Mouse (Mus musculus) midbrain, postnatal 0 days (tissue): Measurements from ENCODE around the gene Tjp3. TPM values are rescaled to one million over a fixed set of nuclear protein-coding genes. Genes with fewer than 3 reads are reported as not detected.
A peak's percentile ranks its signal among the peaks of the same experiment; 100 is the strongest.

ENCODE experiments used
- ATAC-seq: fragments of 200-750 bp; cut with Nextera tagmentation; 2 replicates; pipeline ENCODE4 v1.8.0; 2017; ENCODE audit warnings: moderate number of reproducible peaks, mild to moderate bottlenecking, moderate TSS enrichment, moderate library complexity; ENCODE audit not compliant: low FRiP score
- DNase-seq: peaks from one replicate; pipeline ENCODE4 v3.0.0-alpha.2; 2015; ENCODE audit warnings: low spot score
- H3K27ac ChIP-seq: fragments of 300-500 bp; sonication (generic); 2 replicates; pipeline ENCODE4 v1.5.1; 2014; ENCODE audit warnings: low read depth, mild to moderate bottlenecking, low read length, mixed read lengths
- H3K27me3 ChIP-seq: fragments of 300-500 bp; sonication (generic); 2 replicates; pipeline ENCODE4 v1.6.1; 2014; ENCODE audit warnings: low read length, control low read depth, mixed read lengths; ENCODE audit not compliant: insufficient read depth
- H3K36me3 ChIP-seq: fragments of 300-500 bp; sonication (generic); 2 replicates; pipeline ENCODE4 v1.6.1; 2014; ENCODE audit warnings: low read length, control low read depth, mixed read lengths; ENCODE audit not compliant: insufficient read depth
- H3K4me1 ChIP-seq: fragments of 300-500 bp; sonication (generic); 2 replicates; pipeline ENCODE4 v1.6.1; 2014; ENCODE audit warnings: mild to moderate bottlenecking, control low read depth, antibody characterized with exemption, low read length, mixed read lengths; ENCODE audit not compliant: insufficient read depth
- H3K4me2 ChIP-seq: fragments of 300-500 bp; sonication (generic); 2 replicates; pipeline ENCODE4 v1.6.1; 2014; ENCODE audit warnings: low read depth, mild to moderate bottlenecking, low read length, mixed read lengths; ENCODE audit not compliant: poor library complexity, severe bottlenecking
- H3K4me3 ChIP-seq: fragments of 300-500 bp; sonication (generic); 2 replicates; pipeline ENCODE4 v1.5.1; 2014; ENCODE audit warnings: low read depth, mild to moderate bottlenecking, low read length, moderate library complexity
- H3K9ac ChIP-seq: fragments of 300-500 bp; sonication (generic); replicated peaks from 2 replicates; pipeline ENCODE4 v1.6.1; 2014; ENCODE audit warnings: mild to moderate bottlenecking, low read length, moderate library complexity, mixed read lengths; ENCODE audit not compliant: poor library complexity, severe bottlenecking
- H3K9me3 ChIP-seq: fragments of 300-500 bp; sonication (generic); 2 replicates; pipeline ENCODE4 v1.6.1; 2016; ENCODE audit warnings: low read length, control low read depth
- CTCF ChIP-seq: IDR thresholded peaks from 2 replicates; pipeline ENCODE4 v1.5.1; 2016; ENCODE audit warnings: antibody characterized with exemption, mild to moderate bottlenecking
- WGBS: fragments of 180-500 bp; shearing (Covaris S2); extraction: QIAGEN DNeasy Blood & Tissue Kit; methylation state at CpG from one replicate; pipeline ENCODE4 v1.1.7; 2014; 5-methylcytosine and 5-hydroxymethylcytosine counted together
- polyA plus RNA-seq: library from polyadenylated mRNA; unstranded; fragments of >200 nt; fragmentation: Nextera tagmentation; extraction: Ambion mirVana; gene quantifications from 2 replicates; pipeline ENCODE4 v1.2.1, GENCODE M21; 2015
- total RNA-seq: library from RNA; depleted of rRNA; stranded (reverse); fragments of >200 nt; gene quantifications from 2 replicates; pipeline ENCODE4 v1.2.3, GENCODE M21; 2014

Gene Tjp3
- total and polyA plus RNA-seq, 2 experiments from 2014 or later = 6.3 to 9.2 TPM

DNA sequence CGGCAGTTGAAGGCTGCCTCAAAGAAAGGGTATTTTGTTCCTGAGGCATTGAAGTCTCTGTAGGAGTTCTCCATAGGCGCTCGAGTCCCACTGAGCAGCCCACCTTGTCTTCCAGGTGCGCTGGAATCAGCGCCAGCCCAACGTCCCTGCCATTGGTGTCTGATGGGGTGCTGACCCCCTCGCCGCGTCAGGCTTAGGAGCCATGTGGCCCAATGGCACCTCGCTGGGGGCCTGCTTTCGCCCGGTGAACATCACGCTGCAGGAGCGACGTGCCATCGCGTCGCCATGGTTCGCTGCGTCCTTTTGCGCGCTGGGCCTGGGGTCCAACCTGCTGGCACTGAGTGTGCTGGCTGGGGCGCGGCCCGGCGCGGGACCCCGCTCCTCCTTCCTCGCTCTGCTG, 40.9 kb upstream of the Tjp3 start:
- Histone ChIP-seq H3K4me1 (no peaks in the 10 kb centered on the region), H3K27me3 (peaks cover 11% of the 10 kb centered on the region), H3K9me3 (no peaks in the 10 kb centered on the region), H3K9ac (no peak overlapping the region), H3K4me2 (no peak overlapping the region), H3K36me3 (peaks cover 4% of the 10 kb centered on the region; the same call in 1 of the 2 replicates), H3K27ac (no peak overlapping the region), H3K4me3 (no peak overlapping the region)
- TF ChIP-seq CTCF = no peak
- 11% methylated on average over 29 of the region's 29 CpGs for WGBS
- ATAC-seq = no peak
- no peak for DNase-seq

DNA sequence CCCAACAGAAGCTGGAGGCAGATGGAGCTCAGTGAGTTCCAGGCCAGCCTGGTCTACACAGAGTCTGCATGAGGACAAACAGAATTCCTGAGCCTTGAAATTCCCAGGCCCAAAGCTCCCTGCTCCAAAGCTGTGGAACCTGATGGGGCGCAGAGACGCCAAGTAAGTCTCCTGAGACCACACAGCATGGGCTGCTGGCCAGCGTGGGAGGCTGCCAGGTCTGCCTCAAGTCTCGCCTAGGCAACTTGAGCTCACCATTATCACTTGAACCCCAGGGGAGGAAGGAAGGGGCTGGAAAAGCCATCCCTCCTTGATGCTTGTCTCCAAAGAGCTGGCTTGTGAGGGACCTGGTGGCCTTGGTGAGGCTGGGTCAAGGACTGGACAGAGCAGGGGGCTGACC, 38.6 kb upstream of the Tjp3 start:
- H3K4me2 ChIP-seq = no peak overlapping the region
- ATAC-seq (no peak), DNase-seq (no peak)
- no peaks in the 10 kb centered on the region for H3K9me3 ChIP-seq
- no peaks in the 10 kb centered on the region for H3K4me1 ChIP-seq
- H3K36me3 ChIP-seq = peaks cover 27% of the 10 kb centered on the region
- H3K4me3 ChIP-seq = no peak overlapping the region
- TF ChIP-seq CTCF = no peak
- 0 out of 2 replicates have a peak overlapping the region, but pooled peaks have one; percentile 8 for H3K9ac ChIP-seq
- WGBS = 59% methylated on average over 4 of the region's 4 CpGs
- no peak overlapping the region for H3K27ac ChIP-seq
- peaks cover 11% of the 10 kb centered on the region for H3K27me3 ChIP-seq

DNA sequence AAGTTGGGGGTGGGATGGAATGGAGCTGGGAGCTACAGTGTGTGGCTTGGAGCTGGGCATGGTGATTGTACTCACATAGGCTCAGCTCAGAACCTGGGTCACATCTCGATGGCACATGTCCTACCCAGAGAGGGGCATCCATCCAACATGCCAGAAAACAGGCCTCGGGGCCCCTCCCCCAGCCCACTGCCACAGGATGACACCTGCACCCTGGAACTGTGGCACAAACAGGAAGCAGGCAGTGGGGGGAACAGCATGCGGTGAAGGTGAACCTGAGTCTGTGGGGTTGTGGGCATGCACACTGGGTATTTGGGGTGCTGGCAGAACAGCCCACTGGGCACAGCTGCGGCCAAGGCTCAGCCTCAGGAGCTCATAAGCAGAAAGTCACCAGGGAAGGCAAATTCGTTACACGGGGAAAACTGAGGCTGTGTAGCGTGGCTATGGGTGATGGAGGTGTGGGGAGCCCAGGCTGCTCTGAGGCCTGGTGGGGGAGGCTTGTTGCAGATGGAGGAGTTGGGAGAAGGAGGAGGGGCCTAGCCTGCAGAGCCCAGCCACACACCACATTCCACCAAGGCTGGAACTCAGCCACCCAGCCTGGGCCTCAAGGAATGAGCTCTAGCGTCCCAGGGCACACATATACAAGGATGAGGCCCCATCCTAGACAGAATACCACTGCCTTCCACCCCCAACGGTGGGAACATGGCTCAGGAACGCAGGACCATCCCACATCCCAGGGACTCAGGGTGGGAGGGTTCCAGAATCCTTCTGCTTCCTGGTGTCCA, 38.0 kb upstream of the Tjp3 start:
- Histone ChIP-seq H3K4me3 (no peak overlapping the region), H3K4me2 (no peak overlapping the region), H3K4me1 (no peaks in the 10 kb centered on the region), H3K27me3 (peaks cover 11% of the 10 kb centered on the region), H3K27ac (no peak overlapping the region), H3K9me3 (no peaks in the 10 kb centered on the region), H3K36me3 (peaks cover 33% of the 10 kb centered on the region), H3K9ac (no peak overlapping the region)
- 74% methylated on average over 10 of the region's 10 CpGs for WGBS
- no peak for DNase-seq
- ATAC-seq = no peak
- TF ChIP-seq CTCF = no peak

DNA sequence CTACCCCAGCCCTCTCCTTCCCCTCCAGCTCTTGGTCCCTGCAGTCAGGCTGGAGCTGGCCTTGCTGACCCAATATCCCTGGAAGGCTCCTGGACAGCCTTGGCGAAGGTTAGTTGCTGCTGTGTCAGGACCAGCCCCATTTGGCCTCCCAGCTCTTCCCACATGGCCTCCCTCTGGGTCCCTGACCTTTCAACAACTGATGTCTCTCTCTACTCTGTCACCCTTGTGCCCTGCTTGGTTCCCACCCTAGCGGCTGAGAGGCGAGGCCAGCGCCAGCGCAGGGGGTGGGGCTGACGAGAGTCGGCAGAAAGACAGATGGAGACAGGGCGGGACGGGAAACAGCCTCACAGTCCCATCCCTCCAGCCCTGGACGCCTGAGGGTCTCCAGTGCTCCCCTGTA, 37.0 kb upstream of the Tjp3 start, which contains the start of gene Tbxa2r:
Gene Tbxa2r (plus strand): TSS at position 346 of the 400 bp plus-strand sequence.
- no peak within 1 kb of the TSS for H3K4me2 ChIP-seq
- no peak for DNase-seq
- H3K9me3 ChIP-seq = no peaks in the 10 kb centered on the region
- no peak for ATAC-seq
- TF ChIP-seq CTCF = no peak
- H3K36me3 ChIP-seq = peaks cover 43% of the 10 kb centered on the region
- H3K4me1 ChIP-seq = no peaks in the 10 kb centered on the region
- H3K9ac ChIP-seq = no peak within 1 kb of the TSS
- 14% methylated on average over 10 of the region's 10 CpGs for WGBS
- peaks cover 11% of the 10 kb centered on the region for H3K27me3 ChIP-seq
- H3K27ac ChIP-seq = no peak within 1 kb of the TSS
- no peak within 1 kb of the TSS for H3K4me3 ChIP-seq

DNA sequence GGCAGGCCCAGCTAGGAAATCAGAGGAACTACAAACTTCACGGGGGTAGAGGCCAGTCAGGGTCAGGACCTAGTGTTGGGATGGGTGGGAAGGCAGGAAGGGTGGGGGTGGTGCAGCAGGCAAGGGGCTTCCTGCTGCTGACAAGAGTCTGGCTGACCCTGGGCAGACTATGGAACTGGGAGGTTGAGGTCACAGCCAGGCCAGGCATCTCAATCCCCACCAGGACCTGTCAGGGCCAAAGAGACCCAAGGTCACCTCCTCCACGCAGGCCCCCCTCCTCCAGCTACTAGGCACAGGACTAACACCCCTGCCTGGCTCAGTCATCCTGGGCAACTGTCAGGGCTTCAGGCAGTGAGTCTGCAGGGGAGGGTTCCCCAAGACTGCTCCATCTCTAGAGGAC, 36.6 kb upstream of the Tjp3 start:
- no peak overlapping the region for H3K4me3 ChIP-seq
- DNase-seq (no peak), ATAC-seq (no peak)
- H3K27ac ChIP-seq = no peak overlapping the region
- H3K36me3 ChIP-seq = peaks cover 47% of the 10 kb centered on the region
- H3K4me2 ChIP-seq = no peak overlapping the region
- peaks cover 8% of the 10 kb centered on the region for H3K27me3 ChIP-seq
- no peak for TF ChIP-seq CTCF
- H3K4me1 ChIP-seq = no peaks in the 10 kb centered on the region
- H3K9ac ChIP-seq = no peak overlapping the region
- no peaks in the 10 kb centered on the region for H3K9me3 ChIP-seq
- 63% methylated on average over 2 of the region's 2 CpGs for WGBS

DNA sequence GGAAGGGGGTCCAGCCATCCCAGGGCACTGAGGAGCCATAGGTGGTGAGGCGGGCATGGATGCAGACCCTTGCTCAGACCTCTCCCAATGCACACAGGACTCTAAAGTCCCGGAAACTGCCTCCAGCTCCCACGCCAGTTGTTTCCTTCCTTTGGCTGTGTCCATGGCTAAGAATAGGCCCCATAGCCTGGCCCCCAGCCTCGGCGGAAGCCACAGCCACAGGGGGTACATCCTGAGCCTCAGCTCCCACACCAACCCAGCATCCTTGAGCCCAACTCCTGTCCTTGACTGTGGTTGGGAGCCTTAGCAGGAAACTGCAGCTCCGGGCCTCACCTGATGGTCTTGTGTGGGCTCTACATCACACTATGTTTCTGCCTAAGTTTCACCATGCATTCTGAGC, 35.5 kb upstream of the Tjp3 start:
- no peak for DNase-seq

More for the DNA sequence above, 35.5 kb upstream of the Tjp3 start:
- Histone ChIP-seq H3K9me3 (no peaks in the 10 kb centered on the region), H3K27me3 (no peaks in the 10 kb centered on the region), H3K4me2 (no peak overlapping the region), H3K9ac (no peak overlapping the region), H3K36me3 (peaks cover 54% of the 10 kb centered on the region), H3K4me1 (no peaks in the 10 kb centered on the region), H3K27ac (no peak overlapping the region), H3K4me3 (no peak overlapping the region)
- ATAC-seq = no peak
- TF ChIP-seq CTCF = no peak
- 78% methylated on average over 6 of the region's 6 CpGs for WGBS
